Mouse (Mus musculus) ES-CJ7 (cell line): ENCODE data around the gene Stk39.

ENCODE experiments used
- DNase-seq: peaks from one replicate; pipeline ENCODE4 v3.0.0; 2011; ENCODE audit warnings: low read depth, low spot score

The Stk39 gene

GRCm38 (mm10) chr2:68471759-68472550 is at the start of gene Stk39:
Gene Stk39, minus strand, starts transcription at chr2:68472268.
- DNase-seq: peak; percentile 79

GRCm38 (mm10) chr2:68515409-68515808 is 43.3 kb upstream of the Stk39 start:
- DNase-seq: no peak

- DNase-seq: no peak
Measured at GRCm38 (mm10) chr2:68503202-68503601, 31.1 kb upstream of the Stk39 start.

- no peak for DNase-seq
Measured at GRCm38 (mm10) chr2:68502734-68503133, 30.7 kb upstream of the Stk39 start.

GRCm38 (mm10) chr2:68502236-68502635 is 30.2 kb upstream of the Stk39 start:
- no peak for DNase-seq

- no peak for DNase-seq
Measured at GRCm38 (mm10) chr2:68486275-68486674, 14.2 kb upstream of the Stk39 start.

- DNase-seq: peak; percentile 37
Measured at GRCm38 (mm10) chr2:68485141-68485540, 13.1 kb upstream of the Stk39 start.

- no peak for DNase-seq
Measured at GRCm38 (mm10) chr2:68482896-68483295, 10.8 kb upstream of the Stk39 start.

GRCm38 (mm10) chr2:68479823-68480222 is 7.8 kb upstream of the Stk39 start:
- DNase-seq: no peak

- DNase-seq: no peak
Measured at GRCm38 (mm10) chr2:68472921-68473320, 853 bp upstream of the Stk39 start.

- DNase-seq: no peak
Measured at GRCm38 (mm10) chr2:68472551-68472910, 463 bp upstream of the Stk39 start.

- DNase-seq: peak; percentile 20
Measured at GRCm38 (mm10) chr2:68470891-68471758, 943 bp downstream of the Stk39 start.

- no peak for DNase-seq
Measured at GRCm38 (mm10) chr2:68469491-68469890, 2.6 kb downstream of the Stk39 start.

GRCm38 (mm10) chr2:68468698-68469097 is 3.4 kb downstream of the Stk39 start:
- peak; percentile 30 for DNase-seq

GRCm38 (mm10) chr2:68468259-68468658 is 3.8 kb downstream of the Stk39 start:
- DNase-seq: no peak

GRCm38 (mm10) chr2:68467085-68467978 is 4.7 kb downstream of the Stk39 start:
- DNase-seq: no peak

- DNase-seq: no peak
Measured at GRCm38 (mm10) chr2:68466124-68467070, 5.7 kb downstream of the Stk39 start.

- no peak for DNase-seq
Measured at GRCm38 (mm10) chr2:68465266-68466123, 6.6 kb downstream of the Stk39 start.

- DNase-seq: no peak
Measured at GRCm38 (mm10) chr2:68464456-68464855, 7.6 kb downstream of the Stk39 start.

- DNase-seq: no peak
Measured at GRCm38 (mm10) chr2:68463801-68464200, 8.3 kb downstream of the Stk39 start.
